Mouse (Mus musculus): ENCODE data around the gene Fau.
A peak's percentile ranks its signal among the peaks of the same experiment; 100 is the strongest.
"Not testable (repeated sequence)": the region's sequence is repeated elsewhere in the genome, so short reads cannot be mapped to it uniquely, and the experiment has no call there.

Fau gene

GRCm38 (mm10) chr19:6057313-6058096 is at the start of gene Fau, which contains the start of gene Mrpl49:
TSS of gene Fau (plus strand) at chr19:6057844.
TSS of gene Mrpl49 (minus strand) at chr19:6057785.
- peak; percentile 100 for DNase-seq

GRCm38 (mm10) chr19:6009137-6009536 is 48.5 kb upstream of the Fau start:
- DNase-seq, result no peak

DNA sequence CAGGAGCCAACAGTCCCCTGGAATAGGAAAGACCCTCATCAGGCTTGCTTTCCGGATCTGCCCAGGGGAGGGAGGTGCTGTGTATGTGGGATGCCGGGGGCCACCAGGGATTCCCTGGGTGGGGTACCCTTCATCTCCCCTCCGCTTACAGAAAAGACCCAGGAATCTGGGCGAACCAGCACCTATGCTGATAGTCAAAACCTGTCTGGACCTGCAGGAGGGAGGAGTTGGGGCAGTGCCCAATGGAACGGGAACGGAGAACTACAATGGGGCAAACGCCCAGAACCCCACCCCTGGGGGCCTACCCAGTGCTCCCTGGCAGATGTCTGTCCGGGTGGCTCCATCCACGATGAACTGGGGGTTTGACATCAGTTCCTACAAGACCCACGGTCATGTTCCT is 44.0 kb upstream of the Fau start:
- no peak for DNase-seq

DNA sequence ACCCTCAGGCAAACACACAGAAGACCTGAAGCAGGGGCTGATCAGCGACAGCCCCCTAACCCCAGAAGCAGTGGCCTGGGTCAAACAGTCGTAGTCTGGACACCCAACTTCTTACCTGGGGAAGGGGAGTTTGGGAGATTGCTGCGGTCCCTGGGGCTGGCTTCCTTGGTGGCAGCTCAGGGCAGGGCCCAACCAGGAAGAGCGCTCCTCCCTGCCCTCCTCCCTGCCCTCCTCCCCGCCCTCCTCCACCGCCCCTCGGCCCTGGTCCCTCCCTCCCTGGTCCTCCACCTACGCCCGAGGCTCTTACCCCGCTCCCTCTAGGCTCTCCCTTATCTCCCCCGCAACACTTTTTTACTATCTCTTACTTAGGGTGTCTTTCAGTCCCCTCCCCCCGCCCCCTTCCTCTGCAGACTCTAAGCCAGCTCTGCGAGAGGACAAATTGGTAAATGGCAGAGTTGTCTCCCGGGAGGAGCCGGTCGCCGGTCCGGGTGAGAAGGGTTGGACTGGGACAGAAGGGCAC is 42.6 kb upstream of the Fau start:
- peak; percentile 67 to 76 for DNase-seq

- peak; percentile 76 to 78 for DNase-seq
Observed at GRCm38 (mm10) chr19:6015511-6016315, 41.9 kb upstream of the Fau start, which contains the start of gene Capn1. TSS of gene Capn1 (minus strand) at chr19:6015897.

- DNase-seq, result no peak
Observed at GRCm38 (mm10) chr19:6016532-6016931, 41.1 kb upstream of the Fau start.

DNA sequence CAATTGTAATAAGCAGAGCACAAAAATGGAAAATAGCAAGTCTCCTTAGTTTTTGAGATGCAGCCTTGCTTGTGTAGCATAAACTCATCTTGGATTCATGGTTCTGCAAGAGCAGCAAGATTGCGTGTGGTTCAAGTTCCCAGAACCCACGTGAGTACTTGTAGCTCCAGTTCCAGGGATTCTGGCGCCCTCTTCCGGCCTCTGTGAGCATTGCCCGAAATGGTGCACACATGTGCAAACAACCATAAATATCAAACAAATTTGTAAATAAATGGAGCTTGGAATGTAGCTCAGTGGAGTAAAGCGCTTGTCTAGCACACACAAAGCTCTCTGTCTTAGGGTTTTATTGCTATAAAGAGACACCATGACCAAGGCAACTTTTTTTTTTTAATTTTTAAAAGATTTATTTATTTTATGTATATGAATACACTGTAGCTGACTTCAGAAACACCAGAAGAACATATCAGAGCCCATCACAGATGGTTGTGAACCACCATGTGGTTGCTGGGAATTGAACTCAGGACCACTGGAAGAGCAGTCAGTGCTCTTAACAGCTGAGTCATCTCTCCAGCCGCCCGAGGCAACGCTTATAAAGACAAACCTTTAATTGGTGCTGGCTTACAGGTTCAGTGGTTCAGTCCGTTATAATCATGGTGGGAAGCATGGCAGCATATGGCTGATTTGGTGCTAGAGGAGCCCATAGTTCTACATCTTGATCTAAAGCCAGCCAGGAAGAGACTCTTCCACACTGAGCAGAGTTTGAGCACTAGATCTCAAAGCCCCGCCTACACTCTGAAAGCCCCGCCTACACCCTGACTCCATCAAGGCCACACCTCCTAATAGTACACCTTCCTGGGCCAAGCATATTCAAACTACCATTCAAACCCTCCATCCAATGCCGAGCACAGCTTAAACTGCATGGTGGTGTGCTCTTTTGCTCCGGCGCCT is 39.2 kb upstream of the Fau start:
- DNase-seq, result peak; percentile 88 to 94

- DNase-seq, result no peak
Observed at GRCm38 (mm10) chr19:6020276-6020675, 37.4 kb upstream of the Fau start.

GRCm38 (mm10) chr19:6023059-6023458 is 34.6 kb upstream of the Fau start:
- no peak for DNase-seq

- DNase-seq, result no peak
Observed at GRCm38 (mm10) chr19:6023930-6024329, 33.7 kb upstream of the Fau start.

DNA sequence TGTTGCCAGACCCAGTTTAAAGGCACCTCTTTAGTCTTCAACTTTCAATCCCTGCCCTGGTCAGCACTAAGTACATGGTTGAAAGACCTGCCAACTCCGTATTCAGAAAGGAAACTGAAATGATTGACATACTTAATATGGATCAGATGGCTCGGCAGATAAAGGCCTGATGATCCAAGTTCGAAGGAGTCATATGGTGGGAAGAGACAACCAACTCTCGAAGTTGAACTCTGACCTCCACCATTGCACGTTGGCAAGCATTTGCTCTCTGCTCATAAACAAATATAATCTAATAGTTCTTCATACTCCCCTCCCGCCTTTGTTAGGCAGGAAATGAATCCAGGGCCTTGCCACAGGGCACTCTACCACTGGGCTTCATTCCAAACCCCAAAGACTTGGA is 28.7 kb upstream of the Fau start:
- no peak for DNase-seq

- no peak for DNase-seq
Observed at GRCm38 (mm10) chr19:6029426-6029825, 28.2 kb upstream of the Fau start.

DNA sequence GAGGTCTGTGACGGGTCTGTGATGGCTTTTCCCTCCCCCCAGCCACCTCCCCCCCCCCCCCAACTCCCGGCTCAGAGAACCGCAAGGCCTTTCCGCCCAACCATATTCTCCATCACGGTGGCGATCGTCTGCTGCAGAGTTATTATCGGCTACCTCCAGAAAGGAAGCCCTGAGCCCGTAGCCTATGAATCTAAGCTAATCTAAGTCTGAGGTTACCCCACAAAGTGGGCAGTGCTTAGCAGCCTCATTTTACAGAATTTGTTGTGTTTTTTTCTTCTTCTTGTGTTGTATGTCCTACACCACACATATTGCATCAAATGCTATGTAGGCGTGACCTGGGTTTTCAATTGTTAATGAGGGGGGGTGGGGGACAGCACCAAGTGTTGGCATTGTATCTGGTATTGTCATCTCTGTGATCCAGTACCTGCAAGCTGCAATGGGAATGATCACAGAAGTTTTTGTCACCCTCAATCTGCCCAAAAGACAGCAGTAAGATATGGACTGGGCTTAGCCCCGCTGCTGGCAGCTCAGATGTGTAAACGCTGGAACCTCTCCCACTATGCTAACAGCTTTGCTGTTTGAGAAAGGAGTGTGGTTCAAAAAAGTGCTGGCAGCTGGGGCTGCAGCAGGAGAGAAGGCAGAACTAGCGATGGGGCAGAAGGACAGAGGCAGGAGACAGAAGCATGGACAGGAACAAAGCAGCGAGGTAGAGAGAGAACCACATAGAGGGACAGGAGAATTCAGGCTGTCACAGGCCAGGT is 26.9 kb upstream of the Fau start:
- DNase-seq, result no peak

DNA sequence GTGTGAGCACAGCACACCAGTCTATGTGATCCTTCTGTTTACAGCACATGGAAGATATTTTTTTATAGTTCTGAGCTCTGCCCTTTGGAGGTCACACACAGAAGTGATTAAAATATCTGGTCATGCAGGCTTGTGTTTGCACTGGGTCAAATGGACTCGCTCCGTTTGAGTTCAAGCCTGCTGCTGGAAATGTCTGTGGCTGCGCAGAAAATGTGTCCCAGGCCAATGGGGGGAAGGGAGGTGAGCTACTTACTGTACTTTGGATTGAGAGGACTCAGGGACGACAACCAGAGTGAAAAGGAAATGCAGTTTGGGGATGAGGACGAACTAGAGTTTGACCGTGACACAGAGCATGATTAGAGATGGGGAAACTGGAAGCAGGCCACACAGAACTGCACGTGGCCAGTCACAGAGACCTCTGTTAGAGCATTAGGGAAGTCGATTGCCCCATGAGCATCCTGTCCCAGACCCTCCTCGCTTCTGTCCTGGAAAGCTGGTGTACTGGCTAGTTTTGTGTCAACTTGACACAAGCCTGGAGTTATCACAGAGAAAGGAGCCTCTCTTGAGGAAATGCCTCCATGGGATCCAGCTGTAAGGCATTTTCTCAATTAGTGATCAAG is 21.6 kb upstream of the Fau start:
- no peak for DNase-seq

DNA sequence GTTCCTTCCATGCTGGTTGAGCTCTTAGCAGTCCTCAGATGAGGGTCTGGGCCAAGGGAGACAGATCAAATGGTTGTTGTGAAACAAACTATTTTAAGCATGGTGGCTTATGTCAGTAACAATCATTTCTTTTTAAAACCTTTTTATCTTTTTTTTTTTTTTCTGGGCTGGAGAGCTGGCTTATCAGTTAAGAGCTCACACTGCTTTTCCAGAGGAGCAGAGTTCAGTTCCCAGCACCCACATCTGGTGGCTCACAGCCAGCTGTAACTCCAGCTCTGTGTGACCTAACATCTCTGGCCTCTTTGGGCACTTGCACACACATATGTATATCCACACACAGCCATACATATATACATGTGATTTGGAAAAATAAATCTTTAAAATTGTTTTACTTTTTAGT is 19.9 kb upstream of the Fau start:
- no peak for DNase-seq

DNA sequence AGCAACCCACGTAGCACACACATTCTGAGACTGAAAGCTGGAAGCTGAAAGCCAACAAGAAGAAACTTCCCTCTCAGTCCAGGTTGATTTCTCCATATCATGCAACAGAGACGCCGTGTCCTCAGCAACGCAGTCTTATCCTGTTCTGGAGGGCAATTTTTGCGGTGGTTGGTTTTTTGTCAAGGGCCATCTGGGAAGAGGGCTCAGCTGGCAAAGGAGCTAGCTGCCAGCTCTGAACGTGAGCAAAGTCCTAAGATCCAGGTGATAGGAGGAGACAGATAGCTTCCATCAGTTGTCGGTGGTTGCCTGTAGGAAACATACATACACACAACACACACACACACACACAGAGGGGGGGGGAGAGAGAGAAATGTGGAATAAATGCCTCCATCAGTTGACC is 19.3 kb upstream of the Fau start:
- DNase-seq, result peak in 1 of 2 experiments; percentile 6

- no peak for DNase-seq
Observed at GRCm38 (mm10) chr19:6040002-6040401, 17.6 kb upstream of the Fau start.

- DNase-seq, result peak in 1 of 2 experiments; percentile 26
Observed at GRCm38 (mm10) chr19:6042293-6042692, 15.4 kb upstream of the Fau start.

GRCm38 (mm10) chr19:6044102-6044501 is 13.5 kb upstream of the Fau start:
- DNase-seq, result not testable (repeated sequence)

DNA sequence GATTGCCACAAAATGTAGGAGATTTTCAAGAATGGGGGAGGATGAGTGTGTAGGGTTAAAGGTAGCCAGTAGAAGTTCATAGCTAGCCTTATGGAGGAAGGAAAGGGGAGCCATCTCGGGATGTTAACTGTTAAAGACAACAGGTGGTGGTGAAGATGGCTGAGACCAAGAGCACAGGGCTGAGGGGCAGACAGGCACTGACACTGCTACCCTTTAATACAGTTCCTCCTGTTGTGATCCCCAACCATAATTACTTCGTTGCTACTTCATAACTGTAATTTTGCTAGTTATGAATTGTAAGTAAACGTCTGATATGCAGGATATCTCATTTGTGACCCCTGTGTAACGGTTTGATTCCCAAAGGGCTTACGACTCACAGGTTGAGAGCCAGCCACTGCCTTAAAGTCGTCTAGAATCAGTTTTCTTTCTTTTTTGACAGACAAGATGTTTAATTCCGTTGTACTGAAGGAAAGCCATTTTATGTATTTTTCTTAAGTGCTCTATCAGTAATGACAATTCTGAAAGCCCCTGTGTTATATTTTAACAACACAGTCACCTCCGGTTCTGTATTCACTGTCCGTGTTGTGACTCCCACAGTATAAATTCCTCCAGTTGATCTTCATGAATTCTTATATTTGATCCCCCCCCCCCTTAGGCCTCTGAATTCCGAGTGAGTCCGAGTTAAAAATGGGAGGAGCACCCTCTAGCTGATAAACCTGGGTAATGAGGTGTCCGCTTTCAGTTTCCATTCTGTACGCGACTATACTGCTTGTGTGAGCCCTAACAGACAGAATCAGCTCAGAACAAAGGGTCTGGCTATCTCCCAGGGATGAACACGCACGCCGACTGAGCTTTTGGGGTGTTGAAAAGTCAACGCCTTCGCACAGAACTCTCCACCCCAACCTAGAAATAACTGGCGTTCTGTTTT is 12.0 kb upstream of the Fau start:
- no peak for DNase-seq

All from cerebellum, postnatal 25 days (tissue).